Mouse (Mus musculus) T-helper 2 cell (primary cell): Measurements from ENCODE around the gene Ldb3.

Source experiments
- in situ Hi-C: fragments of 300-600 bp; cut with MboI, MseI; formaldehyde crosslinking; loops from one replicate; pipeline ENCODE4 v1.15.1; 2025; ENCODE audit warnings: high pct_unique_total_duplicates

Ldb3 gene

GRCm38 (mm10) chr14:34562393-34562792, 26.1 kb downstream of the Ldb3 start:
- in situ Hi-C loops, result no loop called here

- in situ Hi-C loops, result no loop called here
Measured at GRCm38 (mm10) chr14:34561647-34562046, 26.8 kb downstream of the Ldb3 start.

DNA sequence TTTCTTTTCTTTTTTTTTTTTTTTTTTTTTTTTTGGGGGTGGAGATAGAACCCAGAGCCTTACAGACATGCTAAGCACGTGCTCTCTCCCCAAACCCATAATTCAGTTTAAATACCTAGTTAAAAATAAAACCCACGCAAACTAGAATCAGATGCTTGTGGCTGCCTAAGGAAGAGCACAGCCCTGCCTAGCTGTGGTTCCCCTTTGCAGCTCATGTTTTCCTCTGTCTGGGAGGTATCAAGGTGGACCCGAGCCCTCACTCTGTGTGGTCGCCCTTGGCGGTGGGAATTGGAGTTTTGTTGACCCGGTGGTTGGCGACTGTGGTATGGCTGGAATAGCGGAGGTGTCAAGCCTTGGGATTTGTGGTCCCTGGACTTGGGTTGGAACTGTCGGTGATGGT, 29.5 kb downstream of the Ldb3 start:
- in situ Hi-C loops, result no loop called here

DNA sequence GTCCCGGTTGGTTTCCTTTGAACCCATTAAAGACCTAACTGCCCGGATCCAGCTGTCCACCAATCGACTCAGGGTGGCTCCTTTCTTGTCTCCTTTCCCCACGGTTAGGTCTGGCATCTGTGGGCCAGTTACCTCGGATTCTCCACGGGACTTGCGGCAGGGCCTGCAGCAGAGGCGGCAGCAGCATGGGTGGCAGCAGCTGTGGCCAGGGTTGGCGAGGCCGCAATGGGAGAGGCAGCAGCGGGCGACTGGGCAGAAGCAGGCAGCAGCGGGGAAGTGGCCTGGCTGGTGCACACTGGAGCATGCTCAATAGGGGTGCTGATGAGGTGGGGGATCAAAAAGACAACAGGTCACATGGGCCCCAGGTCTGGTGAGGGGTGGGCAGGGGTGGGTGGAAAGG, 33.3 kb downstream of the Ldb3 start:
- in situ Hi-C loops, result no loop called here

DNA sequence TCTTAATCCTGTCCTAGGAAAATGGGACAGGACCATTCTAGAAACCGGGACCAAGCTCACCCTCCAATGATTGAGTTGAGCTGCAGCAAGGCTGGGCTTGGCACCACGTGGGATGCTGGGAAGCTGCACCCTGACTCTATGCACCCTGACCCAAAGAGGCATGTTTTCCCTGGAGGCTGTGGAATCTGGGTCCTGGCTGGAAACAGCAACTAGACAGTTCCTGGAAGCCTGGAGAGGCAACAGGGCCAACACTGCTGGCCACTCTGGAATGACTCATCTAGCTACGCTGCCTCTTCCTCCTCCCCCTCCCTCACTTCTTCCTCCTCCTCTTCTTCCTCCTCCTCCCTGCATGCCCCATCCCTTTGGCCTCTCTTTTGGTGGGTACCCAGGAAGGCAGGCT, 34.4 kb downstream of the Ldb3 start:
- in situ Hi-C loops, result no loop called here

- in situ Hi-C loops, result no loop called here
Measured at GRCm38 (mm10) chr14:34553470-34553869, 35.0 kb downstream of the Ldb3 start.

DNA sequence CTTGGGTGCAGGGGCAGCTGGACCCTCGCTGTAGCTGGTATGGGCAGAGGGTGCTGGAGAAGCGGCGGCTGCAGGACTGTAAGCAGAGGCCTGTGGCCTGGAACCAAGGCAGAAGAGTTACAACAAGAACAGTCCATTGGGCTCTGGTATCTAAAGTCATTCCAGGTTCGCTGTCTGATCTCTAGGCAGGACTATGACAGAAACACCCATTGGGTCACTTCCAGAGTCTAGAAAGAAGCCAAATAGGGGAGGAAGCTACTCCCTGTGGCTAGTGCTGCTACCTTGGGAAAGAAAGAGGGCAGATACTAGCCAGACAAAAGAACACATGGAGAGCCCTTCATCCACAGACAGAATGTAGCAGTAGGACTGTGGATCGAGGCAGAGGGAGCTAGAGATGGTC, 36.3 kb downstream of the Ldb3 start:
- in situ Hi-C loops, result no loop called here

GRCm38 (mm10) chr14:34549004-34549671, 39.3 kb downstream of the Ldb3 start:
- in situ Hi-C loops, result no loop called here

DNA sequence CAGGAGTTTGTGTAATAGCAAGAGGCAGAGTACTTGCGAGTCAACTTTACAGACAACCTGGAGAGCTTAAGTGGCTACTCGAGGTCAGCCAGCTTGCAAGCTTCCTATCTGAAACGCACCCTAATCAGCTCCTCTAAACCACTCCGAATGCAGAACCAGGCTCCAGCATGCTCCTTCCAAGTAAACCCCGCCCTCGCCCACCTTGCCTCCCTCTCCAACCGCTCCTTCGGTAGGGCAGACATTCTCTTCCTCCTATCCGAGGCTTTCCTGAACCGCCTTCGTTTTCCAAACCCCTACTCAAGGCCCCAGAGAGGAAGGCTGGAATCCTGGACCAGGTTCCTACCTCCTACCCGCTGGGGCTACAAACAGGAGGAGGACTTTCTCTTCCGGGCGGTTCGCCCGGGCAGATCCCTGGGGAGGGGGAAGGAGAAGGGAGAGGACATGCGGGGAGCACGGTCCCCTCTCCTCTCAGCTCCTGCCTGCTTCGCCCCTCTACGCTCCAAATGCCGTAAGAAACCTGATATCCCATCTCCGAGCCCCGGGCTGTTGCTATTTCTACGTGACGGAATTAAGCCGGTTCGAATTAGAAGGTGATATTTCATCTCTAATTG, 40.0 kb downstream of the Ldb3 start:
- in situ Hi-C loops, result no loop called here

GRCm38 (mm10) chr14:34544545-34544944, 43.9 kb downstream of the Ldb3 start:
- in situ Hi-C loops, result no loop called here

DNA sequence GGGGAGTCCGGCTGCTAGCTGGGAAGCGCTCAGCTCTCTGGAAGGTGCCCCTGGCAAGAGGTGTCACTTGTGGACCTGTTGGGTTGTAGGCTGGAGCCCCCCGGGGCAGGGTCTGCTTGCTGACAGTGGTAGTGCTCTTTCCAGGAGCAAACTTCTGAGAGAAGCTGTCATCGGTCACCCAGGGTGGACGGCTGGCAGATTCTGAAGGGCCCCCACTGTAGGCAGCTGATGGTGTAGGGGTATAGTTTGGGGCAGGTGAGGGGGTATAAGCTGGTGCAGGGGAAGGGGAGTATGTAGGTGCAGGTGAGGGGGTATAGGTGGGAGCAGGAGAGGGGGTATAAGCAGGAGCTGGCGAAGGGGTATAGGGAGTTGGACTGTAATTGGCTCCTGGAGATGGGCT, 44.5 kb downstream of the Ldb3 start:
- in situ Hi-C loops, result no loop called here

DNA sequence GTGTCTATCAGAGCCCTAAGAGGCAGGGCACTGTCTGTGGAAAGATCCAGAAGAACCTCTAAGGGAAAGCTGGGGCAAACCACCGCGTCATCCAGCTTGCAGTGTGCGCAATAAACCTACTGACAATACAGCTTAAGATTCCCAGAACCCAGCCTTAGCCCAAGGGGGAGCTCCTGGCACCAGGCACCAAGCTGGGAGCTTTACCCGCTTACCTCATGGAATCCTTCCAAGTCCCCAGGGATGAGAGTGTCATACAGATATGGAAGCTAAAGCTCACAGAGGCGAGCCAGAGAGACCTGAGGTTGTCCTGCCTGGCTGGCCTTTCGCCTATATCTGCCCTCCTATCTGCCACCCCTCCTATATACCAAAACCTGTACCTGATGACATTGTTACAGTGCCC, 44.9 kb downstream of the Ldb3 start:
- in situ Hi-C loops, result no loop called here

GRCm38 (mm10) chr14:34541896-34542295, 46.6 kb downstream of the Ldb3 start:
- in situ Hi-C loops, result no loop called here

DNA sequence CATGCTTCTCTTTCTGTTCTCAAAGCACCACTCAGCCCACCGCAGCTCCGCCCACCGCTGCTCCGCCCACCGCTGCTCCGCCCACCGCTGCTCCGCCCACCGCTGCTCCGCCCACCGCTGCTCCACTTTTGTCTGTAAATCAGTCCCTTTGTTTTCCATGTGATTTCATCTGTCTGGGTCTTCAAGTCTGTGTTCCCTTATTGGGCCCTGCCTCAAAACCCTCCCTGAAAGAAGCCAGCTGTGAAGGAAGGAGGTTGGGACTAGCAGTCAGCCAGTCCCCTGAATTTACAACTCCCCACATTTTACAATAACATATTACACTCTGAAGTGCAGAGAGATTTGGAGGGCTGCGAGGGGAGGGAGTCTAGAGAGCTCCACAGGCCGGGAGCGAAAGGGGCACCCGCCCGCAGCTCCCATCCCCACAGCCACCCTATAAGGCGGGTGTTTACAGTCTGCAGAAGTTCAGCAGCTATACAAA, 47.8 kb downstream of the Ldb3 start:
- in situ Hi-C loops, result no loop called here

DNA sequence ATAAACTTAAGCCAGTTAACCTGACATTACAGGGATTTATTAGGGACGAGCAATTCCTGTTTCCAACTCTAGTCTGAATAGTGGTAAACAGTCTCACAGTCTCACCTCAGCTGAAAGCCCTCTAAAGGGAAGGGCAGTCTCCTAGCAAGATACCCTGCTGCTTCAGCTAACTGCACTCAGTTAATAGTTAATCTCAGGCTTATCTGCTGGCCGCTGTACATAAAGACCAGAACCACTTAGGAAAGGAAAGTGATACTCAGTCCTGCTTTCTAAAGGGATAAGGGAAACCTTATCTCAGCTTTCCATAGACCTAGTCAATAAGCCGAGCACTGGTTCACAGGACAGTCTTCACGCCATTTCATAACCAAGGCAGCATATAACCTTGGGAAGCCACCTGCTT, 52.6 kb downstream of the Ldb3 start:
- in situ Hi-C loops, result no loop called here

GRCm38 (mm10) chr14:34533537-34533936, 54.9 kb downstream of the Ldb3 start:
- in situ Hi-C loops, result no loop called here

GRCm38 (mm10) chr14:34532536-34532935, 55.9 kb downstream of the Ldb3 start:
- in situ Hi-C loops, result no loop called here

DNA sequence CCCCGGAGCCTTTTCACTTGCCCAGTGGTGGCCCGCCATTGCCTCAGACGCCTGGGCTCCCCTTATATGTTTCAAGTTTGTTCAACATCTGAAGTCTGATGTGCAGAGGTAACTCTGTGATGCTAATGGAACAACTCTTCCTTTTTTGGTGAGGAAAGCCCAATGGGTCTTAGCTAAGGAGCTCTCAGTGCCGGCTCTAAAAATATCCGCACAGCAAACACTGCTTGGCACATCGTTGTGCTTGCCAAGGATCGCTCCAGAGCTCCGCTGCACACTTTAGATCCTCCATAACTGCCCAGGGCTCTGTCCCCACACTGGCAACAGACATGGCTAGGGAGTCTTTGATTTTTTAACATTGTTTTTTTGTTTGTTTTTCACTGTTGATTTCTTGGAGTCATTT, 59.7 kb downstream of the Ldb3 start:
- in situ Hi-C loops, result no loop called here

GRCm38 (mm10) chr14:34522701-34523100, 65.8 kb downstream of the Ldb3 start, which contains the start of gene 9230112D13Rik:
Gene 9230112D13Rik, minus strand, starts transcription at chr14:34522801.
- in situ Hi-C loops, result no loop called here

DNA sequence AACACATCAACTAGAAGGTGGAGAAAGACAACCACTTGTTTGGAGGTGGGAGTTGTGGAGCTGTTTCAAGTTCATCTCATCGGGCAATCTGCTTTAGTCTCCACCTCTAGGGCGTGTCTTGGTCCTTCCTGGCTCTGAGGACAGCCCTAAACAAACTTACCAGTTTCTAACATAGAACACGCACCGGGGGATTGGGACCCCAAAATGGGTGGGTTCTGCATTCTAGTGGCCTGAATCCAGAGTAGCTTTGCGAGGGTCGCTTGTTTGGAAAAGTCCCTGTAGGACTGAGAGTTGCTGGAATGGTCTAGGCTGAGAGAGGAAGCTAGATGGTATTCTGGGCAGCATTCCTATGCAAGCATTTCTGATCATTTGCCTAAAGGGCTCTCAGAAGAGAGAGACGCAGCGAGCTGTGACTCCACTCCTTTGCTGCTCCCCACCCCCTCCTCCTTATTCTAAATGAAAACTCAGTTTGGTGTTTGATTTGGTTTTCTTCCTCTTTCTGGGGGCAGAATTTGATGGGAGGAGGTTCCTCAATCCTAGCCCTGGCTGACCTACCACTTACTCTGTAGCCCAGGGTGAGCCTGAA, 70.4 kb downstream of the Ldb3 start:
- in situ Hi-C loops, result no loop called here

- in situ Hi-C loops, result no loop called here
Measured at GRCm38 (mm10) chr14:34516960-34517577, 71.4 kb downstream of the Ldb3 start.

- in situ Hi-C loops, result no loop called here
Measured at GRCm38 (mm10) chr14:34515860-34516259, 72.6 kb downstream of the Ldb3 start.

DNA sequence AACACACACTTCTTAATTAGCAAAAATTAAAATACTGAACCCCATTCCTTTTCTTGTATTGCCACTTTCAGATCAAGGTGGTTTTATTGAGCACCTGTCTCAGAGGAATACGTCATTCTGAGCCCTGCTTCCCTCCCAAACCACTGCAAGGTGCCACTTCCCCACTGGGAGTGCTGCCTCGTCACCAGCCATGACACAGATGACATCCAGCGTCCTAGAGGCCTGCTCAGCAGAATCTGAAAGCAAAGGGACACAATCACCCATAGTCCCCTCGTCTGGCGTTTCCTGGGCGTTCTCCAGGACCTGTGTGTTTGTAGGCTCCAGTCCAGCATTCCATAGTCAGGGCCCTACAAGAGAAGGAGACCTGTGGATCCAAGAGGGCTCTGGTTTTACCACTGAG, 74.4 kb downstream of the Ldb3 start:
- in situ Hi-C loops, result no loop called here
